Mouse (Mus musculus): ENCODE results near the gene Olfr1052. TPM values are rescaled to one million over a fixed set of nuclear protein-coding genes. Genes with fewer than 3 reads are reported as not detected.

The Olfr1052 gene
- polyA plus RNA-seq (2012; fragmentation: generic; extraction: Trizol) = not detected

DNA sequence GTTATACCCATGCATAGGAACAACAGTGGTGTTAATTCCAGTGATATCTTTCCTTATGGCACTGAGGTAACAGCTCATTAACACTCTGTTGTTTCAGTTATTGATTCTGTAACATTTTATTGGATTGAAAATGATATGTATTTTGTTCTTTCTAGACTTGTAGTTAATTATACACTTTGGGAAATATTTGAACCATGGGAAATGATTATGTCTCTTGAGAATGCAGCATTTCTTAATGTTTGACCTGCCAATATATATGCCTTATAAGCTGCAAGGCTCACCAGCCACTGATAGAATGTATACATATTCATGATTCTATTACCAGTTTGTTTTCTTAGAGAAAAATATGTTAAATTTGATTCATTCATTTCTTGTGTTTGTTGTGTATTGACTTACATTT is at the start of gene Olfr1052:
Olfr1052 (plus strand) TSS at position 301 of the 400 bp plus-strand sequence.

GRCm38 (mm10) chr2:86258228-86258627 is 34.0 kb upstream of the Olfr1052 start, which contains the start of gene Olfr1049:
Olfr1049 (minus strand) TSS chr2:86258328.

GRCm38 (mm10) chr2:86278988-86279387 is 13.3 kb upstream of the Olfr1052 start, which contains the start of gene Olfr1051:
Olfr1051 (minus strand) TSS chr2:86279088.

DNA sequence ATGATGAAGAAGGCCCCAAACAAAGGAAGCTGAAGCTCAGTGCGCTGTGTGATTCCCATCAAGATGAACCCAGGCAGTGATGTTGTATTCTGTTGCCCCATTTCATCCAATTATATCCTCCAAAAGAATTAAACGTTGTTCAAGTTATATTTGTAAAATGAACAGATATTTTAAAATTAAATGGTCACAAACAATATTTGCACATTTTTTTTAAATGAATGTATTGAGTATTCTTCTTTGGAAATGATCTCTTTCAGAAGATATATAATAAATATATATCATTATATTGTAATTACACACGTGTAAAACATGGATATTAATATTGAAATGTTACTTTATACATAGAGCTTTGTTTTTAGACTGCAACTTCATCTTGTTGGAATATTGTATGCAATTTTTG is 22.9 kb downstream of the Olfr1052 start, which contains the start of gene Olfr1053:
Olfr1053 (minus strand) TSS at position 101 of the 400 bp plus-strand sequence.

GRCm38 (mm10) chr2:86335333-86335732 is 43.1 kb downstream of the Olfr1052 start, which contains the start of gene Olfr1054:
Olfr1054 (minus strand) TSS chr2:86335433.

Other genes starting within 250 kb of the Olfr1052 start
- not detected for gene Olfr1034, start 246.6 kb upstream of the Olfr1052 start, polyA plus RNA-seq (2012; fragmentation: generic; extraction: Trizol)
- gene Olfr1036, start 218.5 kb upstream of the Olfr1052 start, polyA plus RNA-seq (2012; fragmentation: generic; extraction: Trizol) = not detected
- not detected for gene Olfr1037, start 205.1 kb upstream of the Olfr1052 start, polyA plus RNA-seq (2012; fragmentation: generic; extraction: Trizol)
- gene Olfr1039, start 156.5 kb upstream of the Olfr1052 start, polyA plus RNA-seq (2012; fragmentation: generic; extraction: Trizol) = not detected
- not detected for gene Olfr1040, start 145.7 kb upstream of the Olfr1052 start, polyA plus RNA-seq (2012; fragmentation: generic; extraction: Trizol)
- gene Olfr1042, start 130.6 kb upstream of the Olfr1052 start, polyA plus RNA-seq (2012; fragmentation: generic; extraction: Trizol) = not detected
- gene Olfr1043, start 124.9 kb upstream of the Olfr1052 start, polyA plus RNA-seq (2012; fragmentation: generic; extraction: Trizol) = not detected
- gene Olfr1044, start 114.6 kb upstream of the Olfr1052 start, polyA plus RNA-seq (2012; fragmentation: generic; extraction: Trizol) = not detected
- not detected for gene Olfr52, start 106.8 kb upstream of the Olfr1052 start, polyA plus RNA-seq (2012; fragmentation: generic; extraction: Trizol)
- gene Olfr1045, start 89.4 kb upstream of the Olfr1052 start, polyA plus RNA-seq (2012; fragmentation: generic; extraction: Trizol) = not detected
- not detected for gene Olfr1046, start 73.1 kb upstream of the Olfr1052 start, polyA plus RNA-seq (2012; fragmentation: generic; extraction: Trizol)
- not detected for gene Olfr1047, start 61.1 kb upstream of the Olfr1052 start, polyA plus RNA-seq (2012; fragmentation: generic; extraction: Trizol)
- not detected for gene Olfr1048, start 52.2 kb upstream of the Olfr1052 start, polyA plus RNA-seq (2012; fragmentation: generic; extraction: Trizol)
- not detected for gene Olfr1049, start 34.1 kb upstream of the Olfr1052 start, polyA plus RNA-seq (2012; fragmentation: generic; extraction: Trizol)
- gene Olfr1051, start 13.4 kb upstream of the Olfr1052 start, polyA plus RNA-seq (2012; fragmentation: generic; extraction: Trizol) = not detected
- not detected for gene Olfr1053, start 22.8 kb downstream of the Olfr1052 start, polyA plus RNA-seq (2012; fragmentation: generic; extraction: Trizol)
- gene Olfr1054, start 43.0 kb downstream of the Olfr1052 start, polyA plus RNA-seq (2012; fragmentation: generic; extraction: Trizol) = not detected
- not detected for gene Olfr1055, start 57.8 kb downstream of the Olfr1052 start, polyA plus RNA-seq (2012; fragmentation: generic; extraction: Trizol)
- not detected for gene Olfr1056, start 70.0 kb downstream of the Olfr1052 start, polyA plus RNA-seq (2012; fragmentation: generic; extraction: Trizol)
- not detected for gene Olfr1057, start 85.9 kb downstream of the Olfr1052 start, polyA plus RNA-seq (2012; fragmentation: generic; extraction: Trizol)
- not detected for gene Olfr1058, start 96.1 kb downstream of the Olfr1052 start, polyA plus RNA-seq (2012; fragmentation: generic; extraction: Trizol)
- gene Olfr1061, start 121.6 kb downstream of the Olfr1052 start, polyA plus RNA-seq (2012; fragmentation: generic; extraction: Trizol) = not detected
- gene Olfr1062, start 134.3 kb downstream of the Olfr1052 start, polyA plus RNA-seq (2012; fragmentation: generic; extraction: Trizol) = not detected
- not detected for gene Olfr1065, start 158.1 kb downstream of the Olfr1052 start, polyA plus RNA-seq (2012; fragmentation: generic; extraction: Trizol)
- gene Olfr1066, start 163.8 kb downstream of the Olfr1052 start, polyA plus RNA-seq (2012; fragmentation: generic; extraction: Trizol) = not detected
- not detected for gene Olfr228, start 194.9 kb downstream of the Olfr1052 start, polyA plus RNA-seq (2012; fragmentation: generic; extraction: Trizol)
- gene Olfr1076, start 216.0 kb downstream of the Olfr1052 start, polyA plus RNA-seq (2012; fragmentation: generic; extraction: Trizol) = not detected

Measured in C3H10T1/2 (cell line).